Mouse (Mus musculus): ENCODE measurements around the gene Tyk2.

Tyk2 gene

DNA sequence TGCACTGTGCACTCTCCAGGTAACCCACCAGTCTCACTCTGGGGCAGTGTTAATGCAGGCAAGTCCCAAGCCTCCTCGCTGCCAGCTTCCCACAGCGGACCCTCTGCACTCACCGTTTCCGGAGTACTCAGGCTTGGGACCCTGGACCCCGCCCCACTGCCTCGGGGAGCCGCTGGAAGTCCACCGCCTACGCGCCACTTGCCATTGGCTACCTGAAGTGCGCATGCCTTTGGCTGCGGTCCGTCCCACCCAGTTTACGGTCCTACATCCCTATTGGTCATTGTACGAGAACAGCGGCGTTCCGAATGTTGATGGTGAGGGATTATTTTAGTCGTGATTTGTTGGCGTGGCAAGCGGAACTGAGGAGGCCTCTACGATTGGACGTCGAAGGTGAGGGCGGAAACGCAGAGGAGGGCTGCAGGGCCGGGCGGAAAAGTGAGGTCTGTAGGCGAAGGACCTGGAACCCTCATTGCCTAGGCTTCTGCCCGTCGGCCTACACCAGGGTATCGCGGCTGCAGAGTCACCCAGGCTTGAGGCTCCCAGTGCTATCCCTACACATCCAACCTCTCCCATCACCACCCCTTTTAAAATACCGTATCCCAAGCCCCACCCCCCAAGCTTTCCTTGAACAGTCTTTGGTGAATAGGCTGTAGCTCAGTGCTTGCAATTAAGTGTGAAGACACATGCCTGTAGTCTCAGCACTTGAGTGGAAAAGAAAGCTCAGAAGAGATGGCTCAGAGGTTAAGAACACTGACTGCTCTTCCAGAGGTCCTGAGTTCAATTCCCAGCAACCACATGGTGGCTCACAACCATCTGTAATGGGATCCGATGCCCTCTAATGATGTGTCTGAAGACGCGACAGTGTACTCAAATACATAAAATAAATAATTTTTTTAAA is at the start of gene Tyk2:
Tyk2 (minus strand) TSS at position 185 of the 898 bp plus-strand sequence.
- peak; percentile 99 for DNase-seq (ENCODE audit: low read depth, low spot score)

DNA sequence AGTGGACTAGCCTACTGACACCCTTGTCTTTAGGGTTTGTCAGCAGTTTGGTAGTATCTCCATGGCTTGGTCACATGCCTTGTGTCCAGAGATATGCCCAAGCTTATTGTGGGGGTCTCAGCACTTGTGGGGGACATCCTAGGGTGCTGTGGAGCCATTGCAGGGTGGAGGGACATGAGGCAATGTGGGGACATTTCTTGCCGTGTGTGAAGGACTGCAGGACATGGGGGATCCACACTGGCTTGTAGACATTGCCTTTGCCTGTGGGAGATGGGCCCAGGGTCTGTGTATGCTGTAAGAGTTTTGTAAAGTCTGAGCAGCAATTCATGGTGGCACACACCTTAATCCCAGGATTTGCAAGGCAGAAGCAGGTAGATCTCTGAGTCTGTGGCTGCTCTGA is 49.8 kb upstream of the Tyk2 start:
- DNase-seq (ENCODE audit: low read depth, low spot score), result no peak

DNA sequence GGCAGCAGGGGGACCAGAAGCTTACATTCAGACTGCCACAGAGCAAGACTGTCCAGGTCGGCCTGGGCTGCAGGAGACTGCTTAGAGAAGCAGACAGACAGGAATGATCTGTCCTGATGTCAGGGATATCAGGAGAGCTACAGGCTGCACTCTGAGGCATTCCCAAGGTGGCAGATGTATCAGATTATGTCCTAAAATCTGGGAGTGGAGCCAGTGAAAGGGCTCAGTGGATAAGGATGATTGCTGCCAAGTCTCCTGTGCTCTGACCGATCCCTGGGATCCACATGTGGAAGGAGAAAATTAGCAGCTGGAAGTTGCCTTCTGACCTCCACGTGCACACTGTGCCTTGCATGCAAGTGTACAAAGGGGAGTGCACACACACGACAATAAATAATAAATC is 49.4 kb upstream of the Tyk2 start:
- no peak for DNase-seq (ENCODE audit: low read depth, low spot score)

GRCm38 (mm10) chr9:21172364-21172763 is 41.3 kb upstream of the Tyk2 start:
- no peak for DNase-seq (ENCODE audit: low read depth, low spot score)

- no peak for DNase-seq (ENCODE audit: low read depth, low spot score)
These were observed 38.1 kb upstream of the Tyk2 start for GRCm38 (mm10) chr9:21169157-21169556.

- peak; percentile 81 for DNase-seq (ENCODE audit: low read depth, low spot score)
These were observed 37.4 kb upstream of the Tyk2 start for GRCm38 (mm10) chr9:21168161-21169123.

GRCm38 (mm10) chr9:21167140-21168097 is 36.4 kb upstream of the Tyk2 start:
- DNase-seq (ENCODE audit: low read depth, low spot score), result no peak

GRCm38 (mm10) chr9:21166516-21166915 is 35.5 kb upstream of the Tyk2 start:
- no peak for DNase-seq (ENCODE audit: low read depth, low spot score)

DNA sequence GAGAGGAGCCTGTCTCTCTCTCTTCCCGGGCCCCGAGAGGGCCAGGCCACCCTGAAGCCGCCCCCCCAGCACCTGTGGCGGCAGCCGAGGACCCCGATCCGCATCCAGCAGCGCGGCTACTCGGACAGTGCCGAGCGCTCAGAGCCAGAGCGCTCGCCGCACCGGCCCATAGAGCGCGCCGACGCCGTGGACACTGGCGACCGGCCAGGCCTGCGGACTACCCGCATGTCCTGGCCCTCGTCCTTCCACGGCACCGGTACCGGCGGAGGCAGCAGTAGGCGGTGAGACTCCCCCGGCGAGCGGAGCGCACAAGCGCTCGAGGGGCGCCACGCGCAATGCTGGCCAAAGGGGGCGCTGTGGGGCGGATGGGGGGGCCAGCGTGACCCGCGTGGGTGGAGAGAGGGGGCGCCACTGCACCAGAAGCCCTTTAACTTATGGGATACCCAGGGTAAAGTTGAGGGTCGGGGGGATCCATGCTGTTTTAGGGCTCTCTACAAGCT is 35.0 kb upstream of the Tyk2 start:
- DNase-seq (ENCODE audit: low read depth, low spot score), result peak; percentile 58

GRCm38 (mm10) chr9:21165041-21165951 is 34.3 kb upstream of the Tyk2 start, which contains the start of gene Pde4a:
Gene Pde4a, plus strand, starts transcription at chr9:21165714.
- DNase-seq (ENCODE audit: low read depth, low spot score), result peak; percentile 80

DNA sequence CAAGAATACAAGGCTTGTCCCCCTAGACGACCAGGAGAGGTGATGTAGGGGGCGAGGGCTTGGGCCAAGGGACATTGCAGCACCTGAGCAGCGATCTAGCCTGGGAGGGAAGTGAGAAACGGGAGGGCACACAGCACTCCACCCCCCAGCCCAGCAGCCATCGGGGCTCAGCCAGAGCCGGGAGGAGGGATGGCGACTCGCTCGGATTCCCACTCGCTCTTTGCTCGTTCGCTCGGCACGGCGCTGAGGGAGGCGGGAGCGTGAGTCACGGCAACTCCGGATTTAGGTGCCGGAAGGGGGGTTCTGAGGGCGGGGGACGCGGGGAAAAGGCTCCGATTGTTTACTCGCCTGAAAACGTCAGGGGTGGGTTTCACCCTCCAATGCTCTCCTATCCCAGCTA is 33.0 kb upstream of the Tyk2 start:
- no peak for DNase-seq (ENCODE audit: low read depth, low spot score)

- DNase-seq (ENCODE audit: low read depth, low spot score), result no peak
These were observed 32.3 kb upstream of the Tyk2 start for GRCm38 (mm10) chr9:21163086-21164050.

DNA sequence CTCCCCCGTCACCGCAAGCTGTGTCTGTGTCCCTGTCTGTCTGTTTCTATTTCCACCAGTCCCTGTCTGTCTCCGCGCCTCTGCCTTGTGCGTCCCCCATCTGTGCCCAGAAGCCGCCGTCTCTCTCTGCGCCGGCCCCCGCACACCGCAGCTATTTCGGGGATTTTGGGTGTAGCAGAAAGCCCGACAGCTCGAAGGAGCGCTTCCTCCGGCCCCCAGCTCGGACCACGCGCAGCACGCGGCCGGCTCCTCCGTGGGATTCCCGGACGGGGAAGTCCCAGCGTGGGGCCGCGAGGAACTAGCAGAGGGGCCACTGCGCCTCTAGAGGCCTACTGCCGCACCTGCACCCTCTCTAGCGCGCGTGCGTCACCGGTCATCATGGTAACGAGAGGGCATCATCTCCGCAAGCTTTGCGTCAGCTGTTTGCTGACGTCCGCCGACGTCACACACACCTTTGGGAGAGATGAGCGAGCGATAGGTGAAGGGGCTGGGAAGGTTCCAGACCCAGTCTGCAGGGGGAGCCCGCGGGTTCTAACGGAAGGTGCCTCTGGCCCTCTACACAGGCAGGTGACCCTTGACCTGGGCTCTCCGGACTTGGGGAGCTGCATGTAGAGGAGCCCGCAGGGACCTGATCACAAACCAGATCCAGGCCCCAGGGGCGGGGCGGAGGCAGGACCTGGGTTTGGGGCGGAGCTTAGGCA is 30.3 kb upstream of the Tyk2 start:
- peak; percentile 98 for DNase-seq (ENCODE audit: low read depth, low spot score)

DNA sequence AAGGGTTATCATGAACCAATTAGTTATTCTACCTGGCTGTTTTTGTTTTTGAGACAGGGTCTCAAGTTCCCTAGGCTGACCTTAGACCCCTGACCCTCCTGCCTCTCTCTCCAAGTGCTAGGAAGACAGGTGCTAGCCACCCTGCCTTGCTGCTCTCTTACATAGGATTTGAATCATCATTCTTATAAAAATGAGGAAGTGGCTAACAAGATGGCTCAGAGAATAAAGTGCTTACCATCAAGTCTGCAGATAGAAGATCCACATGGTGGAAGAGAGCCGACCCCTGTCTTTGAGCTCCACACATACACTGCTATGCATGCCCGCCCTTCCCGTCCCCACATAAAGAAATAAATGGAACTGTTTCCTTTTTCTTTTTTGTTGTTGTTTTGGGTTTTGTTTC is 23.7 kb upstream of the Tyk2 start:
- DNase-seq (ENCODE audit: low read depth, low spot score), result no peak

- DNase-seq (ENCODE audit: low read depth, low spot score), result no peak
These were observed 22.8 kb upstream of the Tyk2 start for GRCm38 (mm10) chr9:21153833-21154232.

GRCm38 (mm10) chr9:21153331-21153730 is 22.3 kb upstream of the Tyk2 start:
- no peak for DNase-seq (ENCODE audit: low read depth, low spot score)

- DNase-seq (ENCODE audit: low read depth, low spot score), result no peak
These were observed 21.7 kb upstream of the Tyk2 start for GRCm38 (mm10) chr9:21152715-21153114.
